Mouse (Mus musculus): ENCODE data around the gene Rps6ka5. TPM values are rescaled to one million over a fixed set of nuclear protein-coding genes. Genes with fewer than 3 reads are reported as not detected.

Gene Rps6ka5
- polyA plus RNA-seq, 1 experiment from 2014 or later: 3.6 TPM

DNA sequence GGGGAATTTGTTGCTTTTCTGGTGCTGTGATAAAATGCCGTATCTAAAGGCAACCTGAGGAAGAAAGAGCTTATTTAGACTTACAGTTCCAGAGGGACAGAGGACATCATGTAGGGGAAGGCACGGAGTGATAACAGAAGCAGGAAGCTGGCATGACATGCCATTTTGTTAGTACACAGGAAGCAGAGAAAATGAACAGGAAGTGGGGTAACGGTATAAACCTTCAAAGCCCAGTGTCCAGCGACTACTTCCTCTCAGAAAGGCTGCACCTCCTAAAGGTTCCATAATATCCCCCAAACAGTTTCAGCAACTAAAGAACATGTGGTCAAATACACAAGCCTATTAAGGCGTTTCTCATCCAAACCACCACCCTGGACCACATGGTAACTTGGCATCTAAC is 195.9 kb downstream of the Rps6ka5 start:
- Histone ChIP-seq H3K27me3 (ENCODE audit: control insufficient read depth, insufficient read depth, low read length) (no peaks in the 10 kb centered on the region), H3K9me3 (ENCODE audit: control insufficient read depth, low read length) (no peaks in the 10 kb centered on the region), H3K4me2 (ENCODE audit: low read depth) (no peak overlapping the region), H3K27ac (ENCODE audit: low read depth, low read length) (no peak overlapping the region), H3K36me3 (ENCODE audit: control insufficient read depth, insufficient read depth, low read length) (no peaks in the 10 kb centered on the region), H3K4me1 (ENCODE audit: control insufficient read depth, insufficient read depth, low read length) (peaks cover 14% of the 10 kb centered on the region), H3K9ac (ENCODE audit: low read length) (no peak overlapping the region), H3K4me3 (ENCODE audit: low read depth, low read length) (no peak overlapping the region)
- 88% methylated on average over 5 of the region's 5 CpGs for WGBS
- ATAC-seq (ENCODE audit: insufficient read depth, low FRiP score, low TSS enrichment) (no peak), DNase-seq (ENCODE audit: low spot score) (no peak)

DNA sequence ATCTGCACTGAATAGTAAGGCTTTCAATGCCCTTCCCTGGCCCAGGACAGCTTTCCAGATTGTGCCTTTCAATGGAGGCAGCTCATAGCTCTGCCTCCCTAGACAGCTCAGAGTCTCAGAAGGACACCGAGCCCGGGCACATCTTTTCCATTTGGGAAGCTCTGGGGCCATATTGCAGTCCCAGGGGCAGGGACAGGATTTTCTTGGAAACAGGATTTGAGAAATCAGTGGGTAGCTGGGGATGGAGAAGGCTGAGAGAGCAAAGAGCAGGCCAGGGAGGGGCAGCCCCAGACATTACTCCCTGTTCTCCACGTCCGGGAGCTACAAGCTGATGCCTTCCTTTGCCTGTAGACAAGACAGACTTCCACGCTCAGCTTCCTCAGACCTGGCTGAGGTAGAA is 197.1 kb downstream of the Rps6ka5 start:
- DNase-seq (ENCODE audit: low spot score) (no peak), ATAC-seq (ENCODE audit: insufficient read depth, low FRiP score, low TSS enrichment) (no peak)
- 0 out of 2 replicates have a peak overlapping the region, but pooled peaks have one; percentile 34 for H3K27ac ChIP-seq (ENCODE audit: low read depth, low read length)
- H3K4me1 ChIP-seq (ENCODE audit: control insufficient read depth, insufficient read depth, low read length): peaks cover 14% of the 10 kb centered on the region
- 69% methylated on average over 5 of the region's 5 CpGs for WGBS
- no peaks in the 10 kb centered on the region for H3K36me3 ChIP-seq (ENCODE audit: control insufficient read depth, insufficient read depth, low read length)
- H3K9ac ChIP-seq (ENCODE audit: low read length): no peak overlapping the region
- no peak overlapping the region for H3K4me3 ChIP-seq (ENCODE audit: low read depth, low read length)
- H3K27me3 ChIP-seq (ENCODE audit: control insufficient read depth, insufficient read depth, low read length): no peaks in the 10 kb centered on the region
- H3K4me2 ChIP-seq (ENCODE audit: low read depth): no peak overlapping the region
- H3K9me3 ChIP-seq (ENCODE audit: control insufficient read depth, low read length): no peaks in the 10 kb centered on the region

DNA sequence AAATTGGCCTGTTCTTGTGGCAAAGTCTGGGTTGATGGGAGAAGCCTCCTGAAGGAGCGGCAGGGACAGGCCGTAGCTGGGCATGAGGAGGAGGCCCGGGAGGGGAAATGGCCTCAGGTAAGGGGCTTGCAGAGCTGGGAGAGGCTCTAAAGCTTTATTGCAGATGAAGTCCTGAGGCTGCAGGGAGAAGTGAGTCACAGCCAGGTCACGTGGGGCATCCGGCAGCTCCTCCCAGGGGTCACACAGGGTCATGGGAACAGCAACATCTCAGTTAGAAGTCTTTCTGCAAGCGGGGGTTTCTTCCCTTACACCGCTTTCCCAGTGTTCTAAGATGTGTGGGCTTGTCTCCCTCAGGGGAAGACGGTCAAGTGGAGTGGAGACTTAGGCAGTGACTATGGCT is 197.6 kb downstream of the Rps6ka5 start:
- Histone ChIP-seq H3K4me2 (ENCODE audit: low read depth) (no peak overlapping the region), H3K4me1 (ENCODE audit: control insufficient read depth, insufficient read depth, low read length) (peaks cover 10% of the 10 kb centered on the region), H3K36me3 (ENCODE audit: control insufficient read depth, insufficient read depth, low read length) (no peaks in the 10 kb centered on the region), H3K4me3 (ENCODE audit: low read depth, low read length) (no peak overlapping the region), H3K27me3 (ENCODE audit: control insufficient read depth, insufficient read depth, low read length) (no peaks in the 10 kb centered on the region), H3K9ac (ENCODE audit: low read length) (no peak overlapping the region), H3K9me3 (ENCODE audit: control insufficient read depth, low read length) (no peaks in the 10 kb centered on the region), H3K27ac (ENCODE audit: low read depth, low read length) (no peak overlapping the region)
- ATAC-seq (ENCODE audit: insufficient read depth, low FRiP score, low TSS enrichment): no peak
- 7% methylated on average over 8 of the region's 8 CpGs for WGBS
- peak; percentile 55 for DNase-seq (ENCODE audit: low spot score)

DNA sequence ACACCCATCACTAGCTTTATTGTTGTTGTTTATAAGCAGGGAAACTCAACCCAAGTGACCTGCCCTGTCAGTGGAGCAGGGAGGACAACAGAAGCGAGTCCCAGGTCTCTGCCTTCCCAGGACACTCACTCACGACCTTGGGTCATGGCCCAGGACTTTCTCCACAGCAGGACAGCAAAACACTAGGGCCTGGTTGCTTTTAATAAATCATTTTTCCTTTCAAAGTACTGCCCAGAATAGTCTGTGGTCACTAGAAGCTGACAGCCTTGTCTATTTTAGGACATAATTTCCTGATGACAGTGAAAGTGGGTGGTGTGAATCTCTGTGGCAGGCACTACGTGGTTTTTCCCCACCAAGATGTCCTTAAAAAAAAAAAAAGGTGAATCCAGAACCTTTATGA is 198.5 kb downstream of the Rps6ka5 start:
- Histone ChIP-seq H3K9ac (ENCODE audit: low read length) (no peak overlapping the region), H3K36me3 (ENCODE audit: control insufficient read depth, insufficient read depth, low read length) (no peaks in the 10 kb centered on the region), H3K27me3 (ENCODE audit: control insufficient read depth, insufficient read depth, low read length) (no peaks in the 10 kb centered on the region), H3K9me3 (ENCODE audit: control insufficient read depth, low read length) (no peaks in the 10 kb centered on the region), H3K4me1 (ENCODE audit: control insufficient read depth, insufficient read depth, low read length) (peaks cover 10% of the 10 kb centered on the region), H3K27ac (ENCODE audit: low read depth, low read length) (no peak overlapping the region), H3K4me3 (ENCODE audit: low read depth, low read length) (no peak overlapping the region), H3K4me2 (ENCODE audit: low read depth) (no peak overlapping the region)
- DNase-seq (ENCODE audit: low spot score) (no peak), ATAC-seq (ENCODE audit: insufficient read depth, low FRiP score, low TSS enrichment) (peak; percentile 30)
- WGBS: 17% methylated on average over 3 of the region's 3 CpGs

DNA sequence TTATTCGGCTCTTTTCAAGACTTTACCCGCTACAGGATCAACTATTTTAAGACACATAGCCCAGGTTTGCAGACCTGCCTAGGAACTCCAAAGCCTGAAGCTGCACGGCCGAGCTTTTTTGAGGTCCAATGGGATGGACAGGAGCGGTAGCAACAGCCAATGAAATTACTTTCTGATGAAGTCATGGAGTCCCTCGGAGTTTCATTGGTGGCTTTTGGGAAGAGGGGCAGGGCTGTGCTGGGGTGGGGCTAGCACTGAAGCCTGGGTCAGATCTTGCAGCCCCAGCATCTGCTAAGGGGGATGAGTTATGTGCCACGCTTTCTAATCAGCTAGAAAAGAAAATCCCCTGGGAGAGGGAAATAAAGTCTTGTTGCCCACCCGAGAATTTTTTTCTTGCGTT is 199.0 kb downstream of the Rps6ka5 start:
- no peak overlapping the region for H3K27ac ChIP-seq (ENCODE audit: low read depth, low read length)
- no peak overlapping the region for H3K9ac ChIP-seq (ENCODE audit: low read length)
- H3K4me3 ChIP-seq (ENCODE audit: low read depth, low read length): no peak overlapping the region
- H3K9me3 ChIP-seq (ENCODE audit: control insufficient read depth, low read length): no peaks in the 10 kb centered on the region
- no peaks in the 10 kb centered on the region for H3K36me3 ChIP-seq (ENCODE audit: control insufficient read depth, insufficient read depth, low read length)
- peak; percentile 83 for DNase-seq (ENCODE audit: low spot score)
- H3K4me1 ChIP-seq (ENCODE audit: control insufficient read depth, insufficient read depth, low read length): peaks cover 10% of the 10 kb centered on the region
- 5% methylated on average over 9 of the region's 9 CpGs for WGBS
- ATAC-seq (ENCODE audit: insufficient read depth, low FRiP score, low TSS enrichment): peak; percentile 99
- H3K4me2 ChIP-seq (ENCODE audit: low read depth): peak overlapping the region; percentile 28; the same call in 1 of the 2 replicates
- H3K27me3 ChIP-seq (ENCODE audit: control insufficient read depth, insufficient read depth, low read length): no peaks in the 10 kb centered on the region

DNA sequence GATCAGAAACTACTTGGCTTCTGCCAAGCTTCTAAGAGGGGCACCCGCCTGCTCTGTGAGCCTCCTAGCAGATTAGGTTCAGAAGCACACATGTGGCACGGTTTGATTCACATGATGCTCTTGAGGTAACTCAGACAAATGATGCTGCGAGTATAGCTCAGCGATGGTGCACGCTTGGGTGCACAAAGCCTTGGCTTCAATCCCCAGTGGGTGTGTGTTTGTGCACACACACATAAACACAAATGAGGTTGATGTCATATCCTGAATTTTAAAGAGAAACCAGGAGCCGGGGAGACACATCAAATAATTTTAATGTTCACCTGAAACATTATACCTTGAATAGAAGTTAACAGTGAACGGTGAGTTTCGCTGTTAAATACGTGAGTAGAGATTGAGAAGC is 199.5 kb downstream of the Rps6ka5 start:
- 72% methylated on average over 9 of the region's 9 CpGs for WGBS
- Histone ChIP-seq H3K9ac (ENCODE audit: low read length) (no peak overlapping the region), H3K27me3 (ENCODE audit: control insufficient read depth, insufficient read depth, low read length) (no peaks in the 10 kb centered on the region), H3K4me3 (ENCODE audit: low read depth, low read length) (no peak overlapping the region), H3K4me1 (ENCODE audit: control insufficient read depth, insufficient read depth, low read length) (peaks cover 10% of the 10 kb centered on the region), H3K36me3 (ENCODE audit: control insufficient read depth, insufficient read depth, low read length) (no peaks in the 10 kb centered on the region), H3K27ac (ENCODE audit: low read depth, low read length) (no peak overlapping the region), H3K4me2 (ENCODE audit: low read depth) (peak overlapping the region; percentile 28; the same call in 1 of the 2 replicates), H3K9me3 (ENCODE audit: control insufficient read depth, low read length) (no peaks in the 10 kb centered on the region)
- ATAC-seq (ENCODE audit: insufficient read depth, low FRiP score, low TSS enrichment): 0 out of 2 replicates have a peak, but pooled peaks have one; percentile 45
- no peak for DNase-seq (ENCODE audit: low spot score)

DNA sequence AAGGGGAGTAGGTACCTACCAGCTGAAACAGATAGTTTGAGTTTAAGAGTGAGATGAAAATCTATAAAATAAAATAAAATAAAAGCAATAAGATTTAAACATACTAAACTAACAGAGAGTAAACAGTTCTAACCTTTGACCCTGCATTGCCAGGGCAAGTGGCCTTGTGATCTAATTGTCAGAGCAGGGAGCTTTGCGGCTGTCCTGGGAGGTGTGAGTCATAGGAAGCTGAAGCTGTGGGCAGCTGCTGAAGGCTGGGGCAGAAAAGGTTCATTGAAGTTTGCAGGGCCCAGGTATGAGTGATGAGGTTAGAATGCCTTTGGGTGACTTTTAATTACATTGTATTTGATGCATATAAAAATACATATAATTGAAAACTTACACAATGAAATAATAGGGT is 200.8 kb downstream of the Rps6ka5 start:
- H3K9ac ChIP-seq (ENCODE audit: low read length): no peak overlapping the region
- H3K4me3 ChIP-seq (ENCODE audit: low read depth, low read length): no peak overlapping the region
- no peak overlapping the region for H3K4me2 ChIP-seq (ENCODE audit: low read depth)
- no peaks in the 10 kb centered on the region for H3K36me3 ChIP-seq (ENCODE audit: control insufficient read depth, insufficient read depth, low read length)
- DNase-seq (ENCODE audit: low spot score): no peak
- no peak overlapping the region for H3K27ac ChIP-seq (ENCODE audit: low read depth, low read length)
- no peaks in the 10 kb centered on the region for H3K27me3 ChIP-seq (ENCODE audit: control insufficient read depth, insufficient read depth, low read length)
- no peak for ATAC-seq (ENCODE audit: insufficient read depth, low FRiP score, low TSS enrichment)
- H3K9me3 ChIP-seq (ENCODE audit: control insufficient read depth, low read length): no peaks in the 10 kb centered on the region
- WGBS: 64% methylated on average over 1 of the region's 1 CpGs
- peaks cover 10% of the 10 kb centered on the region for H3K4me1 ChIP-seq (ENCODE audit: control insufficient read depth, insufficient read depth, low read length)

DNA sequence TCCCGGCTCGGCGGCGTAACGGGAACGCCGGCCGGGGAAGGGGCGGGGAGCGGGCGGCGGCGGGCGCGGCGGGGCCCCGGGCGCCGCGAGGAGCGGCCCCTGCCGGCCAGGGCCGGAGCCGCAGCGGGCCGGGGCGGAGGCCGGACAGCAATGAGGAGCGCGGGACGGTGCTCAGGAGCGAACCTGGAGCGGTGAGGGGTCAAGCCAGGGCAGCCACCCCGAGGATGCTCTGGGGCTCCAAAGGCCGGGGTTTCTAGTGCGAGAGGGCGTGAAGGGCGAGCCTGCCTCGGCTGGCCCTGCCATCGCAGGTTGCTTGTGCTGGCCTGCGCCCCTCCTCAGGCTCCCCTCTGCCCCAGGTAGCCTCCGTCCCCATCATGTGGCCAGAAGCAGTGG is 206.0 kb downstream of the Rps6ka5 start, which contains the start of gene Ttc7b:
TSS of gene Ttc7b (minus strand) at position 33 of the 393 bp plus-strand sequence.
- Histone ChIP-seq H3K36me3 (ENCODE audit: control insufficient read depth, insufficient read depth, low read length) (no peaks in the 10 kb centered on the region), H3K27me3 (ENCODE audit: control insufficient read depth, insufficient read depth, low read length) (no peaks in the 10 kb centered on the region), H3K27ac (ENCODE audit: low read depth, low read length) (peak within 1 kb of the TSS; percentile 79), H3K4me1 (ENCODE audit: control insufficient read depth, insufficient read depth, low read length) (peaks cover 5% of the 10 kb centered on the region; the same call in 1 of the 2 replicates), H3K4me3 (ENCODE audit: low read depth, low read length) (peak within 1 kb of the TSS; percentile 86), H3K9me3 (ENCODE audit: control insufficient read depth, low read length) (no peaks in the 10 kb centered on the region), H3K4me2 (ENCODE audit: low read depth) (peak within 1 kb of the TSS; percentile 88), H3K9ac (ENCODE audit: low read length) (peak within 1 kb of the TSS; percentile 95)
- ATAC-seq (ENCODE audit: insufficient read depth, low FRiP score, low TSS enrichment) (peak; percentile 72), DNase-seq (ENCODE audit: low spot score) (peak; percentile 76)
- WGBS: 5% methylated on average over 10 of the region's 42 CpGs

DNA sequence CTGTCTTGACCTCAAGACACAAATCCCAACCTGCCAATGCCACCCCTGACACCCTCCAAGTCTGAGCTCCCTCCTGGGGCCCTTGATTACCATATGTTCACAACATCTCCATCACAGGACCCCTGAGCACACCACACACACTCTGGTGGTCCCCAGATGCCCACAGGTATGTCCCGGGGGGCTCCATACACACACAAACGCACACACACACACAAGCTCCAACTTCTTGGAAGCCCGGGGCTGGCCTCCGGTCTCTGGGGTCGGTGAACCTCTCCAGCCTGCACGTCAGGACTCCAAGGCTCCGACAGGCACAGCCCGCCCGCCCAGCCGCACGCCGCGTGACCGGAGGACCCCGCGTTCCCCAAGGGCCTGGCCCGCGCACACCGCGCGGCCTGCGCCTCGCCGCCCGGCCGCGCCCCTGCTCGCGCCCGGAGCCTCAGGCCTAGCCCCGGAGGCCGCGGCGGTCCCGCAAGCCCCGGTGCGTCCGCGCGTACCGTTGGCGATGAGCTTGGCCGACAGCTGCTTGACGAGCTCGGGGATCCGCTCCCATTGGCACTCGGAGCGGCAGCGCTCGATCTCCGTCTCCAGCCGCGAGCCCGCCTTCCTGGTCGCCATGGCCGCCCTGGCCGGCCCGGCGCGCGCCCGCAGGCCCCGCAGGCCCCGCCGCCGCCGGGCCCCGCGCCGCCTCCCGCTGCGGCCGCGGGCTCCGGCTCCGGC is 206.5 kb downstream of the Rps6ka5 start:
- H3K9ac ChIP-seq (ENCODE audit: low read length): peak overlapping the region; percentile 95
- ATAC-seq (ENCODE audit: insufficient read depth, low FRiP score, low TSS enrichment): peak; percentile 80
- H3K4me1 ChIP-seq (ENCODE audit: control insufficient read depth, insufficient read depth, low read length): peaks cover 5% of the 10 kb centered on the region; the same call in 1 of the 2 replicates
- H3K27ac ChIP-seq (ENCODE audit: low read depth, low read length): peak overlapping the region; percentile 79
- DNase-seq (ENCODE audit: low spot score): peak; percentile 57
- H3K4me3 ChIP-seq (ENCODE audit: low read depth, low read length): peak overlapping the region; percentile 86
- no peaks in the 10 kb centered on the region for H3K27me3 ChIP-seq (ENCODE audit: control insufficient read depth, insufficient read depth, low read length)
- under 1% methylated on average over 58 of the region's 76 CpGs for WGBS
- peak overlapping the region; percentile 88 for H3K4me2 ChIP-seq (ENCODE audit: low read depth)
- H3K36me3 ChIP-seq (ENCODE audit: control insufficient read depth, insufficient read depth, low read length): no peaks in the 10 kb centered on the region
- H3K9me3 ChIP-seq (ENCODE audit: control insufficient read depth, low read length): no peaks in the 10 kb centered on the region

Measured in neural tube, embryonic 11.5 days (tissue).